Mouse (Mus musculus) regulatory T cell (primary cell): ENCODE data around the gene Vav3.

Source experiments
- in situ Hi-C: fragments of 300-600 bp; cut with MboI, MseI; formaldehyde crosslinking; loops from one replicate; pipeline ENCODE4 v1.15.1; 2025; ENCODE audit warnings: high pct_unique_total_duplicates

Gene Vav3

DNA sequence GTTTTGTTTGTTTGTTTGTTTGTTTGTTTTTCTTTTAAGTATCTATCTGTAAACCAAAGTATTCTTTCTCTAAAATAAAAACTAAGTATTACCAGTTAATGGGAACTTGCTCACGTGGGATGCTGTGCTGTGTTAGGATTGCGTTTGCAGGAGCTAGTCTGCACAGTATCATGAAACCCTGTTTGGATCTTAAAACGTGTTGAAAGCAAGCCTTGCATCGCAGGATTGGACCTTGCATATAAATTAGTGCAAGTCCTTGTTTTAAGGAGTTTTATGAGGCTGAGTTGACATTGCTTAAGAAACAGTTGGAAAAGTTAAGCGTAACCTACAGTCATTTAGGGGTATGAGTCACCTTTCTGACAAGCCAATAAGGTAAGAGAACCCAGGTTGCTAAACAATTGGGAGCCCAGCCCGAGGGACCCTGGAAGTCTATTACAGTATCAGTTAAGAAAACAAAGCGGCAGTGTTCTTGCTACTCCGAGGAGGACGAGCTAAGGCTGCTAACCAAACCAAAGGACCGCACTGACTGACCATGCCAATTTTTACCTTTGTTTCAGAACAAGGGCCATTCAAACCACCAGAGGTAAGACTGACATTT, 233.2 kb downstream of the Vav3 start:
- in situ Hi-C loops: no loop called here

DNA sequence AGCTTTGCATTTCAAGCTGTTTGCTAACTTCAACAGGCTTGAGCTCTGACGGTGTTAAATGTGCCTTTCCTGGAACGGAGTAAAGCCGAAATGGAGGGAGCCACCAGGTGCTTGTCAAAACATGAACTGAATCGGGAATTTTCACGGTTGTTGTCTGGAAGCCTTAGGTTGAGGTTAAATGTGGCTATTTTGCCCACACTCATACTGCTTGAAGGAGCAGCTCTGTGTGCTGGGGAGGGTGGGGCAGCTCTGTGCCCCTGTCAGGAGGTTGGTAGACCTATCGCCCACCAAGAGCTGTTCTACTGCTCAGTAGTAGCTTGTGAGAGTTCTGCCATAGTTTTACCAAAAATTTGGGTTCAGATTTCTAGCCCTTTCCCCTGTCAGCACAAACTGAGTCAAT, 233.7 kb downstream of the Vav3 start:
- in situ Hi-C loops: no loop called here

DNA sequence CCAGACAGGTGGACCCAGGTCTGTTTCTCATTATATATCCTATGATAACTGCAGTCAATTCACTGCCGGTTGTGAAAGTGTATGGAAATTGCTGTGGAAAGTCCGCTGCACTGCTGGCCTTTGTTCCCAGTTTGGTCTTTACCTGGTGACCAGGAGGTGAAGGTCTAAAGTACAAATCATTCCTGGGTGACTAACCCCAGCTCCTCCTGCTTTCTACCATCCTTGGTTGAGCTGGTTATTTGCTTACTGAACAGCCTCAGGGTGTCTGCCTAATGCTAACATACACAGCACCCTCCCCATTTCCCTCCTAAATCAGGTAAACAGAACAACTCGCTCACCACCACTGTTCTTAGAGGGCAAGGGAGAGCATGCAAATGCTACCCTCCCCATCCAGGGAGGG, 237.9 kb downstream of the Vav3 start:
- in situ Hi-C loops: no loop called here

DNA sequence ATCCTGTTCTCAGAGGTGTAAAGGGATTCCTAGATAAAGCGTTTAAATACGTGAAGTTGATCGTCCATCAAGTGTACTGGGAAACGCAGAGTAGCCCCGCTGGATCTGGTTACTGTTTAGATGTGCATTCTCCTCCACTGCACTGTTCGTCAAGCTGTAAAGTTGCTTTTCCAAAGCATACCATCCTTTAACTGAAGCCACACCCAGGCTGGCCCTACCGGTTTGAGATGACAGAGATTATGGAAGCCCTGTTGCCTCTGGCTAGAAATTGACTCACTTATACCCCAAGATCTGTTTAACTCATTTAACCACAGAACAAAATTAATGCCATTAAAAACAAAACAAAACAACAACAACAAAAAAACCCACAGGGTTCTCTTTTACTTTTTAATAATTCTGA, 238.5 kb downstream of the Vav3 start:
- in situ Hi-C loops: no loop called here

DNA sequence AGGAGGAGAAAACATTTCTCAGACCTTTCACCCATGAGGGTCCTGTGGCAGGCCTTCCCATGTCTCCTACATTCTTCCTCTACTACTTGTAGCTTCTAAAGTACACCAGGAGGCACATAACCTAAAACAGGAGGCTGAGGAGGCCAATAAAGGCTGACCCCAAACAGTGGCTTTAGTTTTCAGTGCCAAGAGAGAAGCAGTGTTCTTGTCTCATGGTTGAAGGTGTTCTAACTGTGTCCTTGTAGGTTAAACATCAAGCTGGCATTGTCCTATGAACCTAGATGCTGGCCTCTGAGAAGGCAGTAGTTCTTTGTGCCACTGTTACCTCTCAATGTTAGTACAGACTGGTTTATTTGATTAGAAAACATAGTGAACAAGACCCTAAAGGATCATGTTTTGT, 245.5 kb downstream of the Vav3 start:
- in situ Hi-C loops: no loop called here

DNA sequence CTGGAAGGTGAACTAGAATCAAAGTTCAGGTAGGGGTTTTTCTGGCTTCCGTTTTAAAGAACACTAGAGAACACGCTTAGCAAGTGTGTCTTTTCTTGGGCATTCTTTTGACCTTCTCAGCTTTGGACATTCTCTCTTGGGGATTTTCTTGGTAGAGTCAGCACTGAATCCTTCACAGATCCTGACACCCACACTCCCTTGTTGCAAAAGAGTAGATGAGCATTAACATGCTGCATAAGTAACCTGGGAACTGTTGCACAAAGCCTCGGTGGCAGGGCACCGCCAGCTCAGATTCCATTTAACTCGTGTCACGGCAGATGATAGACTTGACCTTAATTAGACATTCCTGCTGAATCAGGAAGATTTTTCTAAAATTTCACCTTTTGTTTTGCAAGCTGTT, 252.5 kb downstream of the Vav3 start:
- in situ Hi-C loops: no loop called here

DNA sequence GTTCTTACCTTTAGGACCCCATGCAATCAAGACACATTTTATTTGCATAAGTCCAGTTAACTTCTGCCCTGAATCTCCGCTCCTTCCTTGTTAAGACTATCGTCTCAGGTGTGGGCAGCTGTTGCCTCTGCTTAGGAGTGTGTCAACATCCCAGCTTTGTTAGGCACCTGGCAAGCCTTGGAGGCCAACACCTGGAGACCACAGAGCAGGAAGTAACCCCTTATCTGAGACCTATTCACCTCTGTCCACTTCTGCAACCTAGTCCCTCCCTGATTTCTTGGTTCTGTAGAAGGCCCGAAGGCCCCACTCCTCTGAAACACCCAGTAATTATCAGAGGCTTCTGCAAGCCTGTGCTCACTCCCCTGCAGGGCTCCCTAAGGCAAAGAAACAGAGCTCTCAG, 255.6 kb downstream of the Vav3 start:
- in situ Hi-C loops: no loop called here

DNA sequence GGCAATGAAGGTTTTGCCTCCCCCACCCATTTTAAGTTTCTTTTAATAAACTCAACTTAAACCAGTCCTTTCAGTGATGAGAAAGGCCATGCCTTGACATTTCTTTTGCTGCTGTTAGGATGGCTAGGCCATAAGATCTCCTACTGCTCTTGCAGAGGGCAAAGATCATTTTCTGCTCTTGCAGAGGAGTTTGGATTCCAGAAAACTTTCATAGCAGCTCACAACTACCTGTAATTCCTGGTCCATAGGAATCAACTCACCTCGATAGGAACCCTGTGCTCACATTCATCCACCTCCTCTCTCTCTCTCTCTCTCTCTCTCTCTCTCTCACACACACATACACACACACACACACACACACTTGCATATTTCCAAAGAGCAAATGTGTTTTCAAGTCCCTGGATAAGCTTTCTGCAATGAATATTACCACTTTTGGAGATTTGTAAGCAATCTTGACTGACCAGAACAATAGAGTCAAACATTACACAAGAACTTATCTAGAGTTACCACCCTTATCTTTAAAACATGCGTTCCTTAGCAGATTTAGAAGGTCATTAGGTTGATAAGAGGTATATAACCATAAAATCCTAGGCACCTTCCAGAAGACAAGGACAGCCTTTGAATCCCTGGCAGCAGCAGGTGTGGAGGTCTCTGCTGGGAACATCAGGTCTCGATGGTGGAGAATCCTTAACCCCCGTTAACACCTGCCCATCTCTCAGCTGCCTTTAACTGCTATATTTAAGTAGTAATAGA, 260.4 kb downstream of the Vav3 start:
- in situ Hi-C loops: loop anchor here (5.0 kb wide), 1 partner anchor 101 kb away; no protein-coding TSS in a partner anchor

DNA sequence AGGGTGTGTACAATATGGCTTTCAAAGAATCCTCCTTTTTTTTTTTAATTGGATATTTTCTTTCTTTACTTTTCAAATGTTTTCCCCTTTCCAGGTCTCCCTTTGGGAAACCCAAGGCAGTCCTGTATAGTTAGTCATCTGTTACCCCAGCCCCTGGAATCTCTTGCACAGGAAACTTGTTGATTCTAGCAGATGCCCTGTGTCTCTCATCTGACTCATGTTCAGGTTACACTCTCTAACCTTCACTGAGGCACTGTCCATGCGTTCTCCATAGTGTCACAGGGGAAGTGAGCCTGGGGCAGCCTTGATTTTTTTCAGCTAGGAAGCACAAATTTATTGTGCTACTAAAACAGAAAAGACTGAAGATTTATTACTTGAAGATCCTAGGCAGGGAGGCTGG, 262.3 kb downstream of the Vav3 start:
- in situ Hi-C loops: loop anchor here (5.0 kb wide), 1 partner anchor 100 kb away; no protein-coding TSS in a partner anchor

DNA sequence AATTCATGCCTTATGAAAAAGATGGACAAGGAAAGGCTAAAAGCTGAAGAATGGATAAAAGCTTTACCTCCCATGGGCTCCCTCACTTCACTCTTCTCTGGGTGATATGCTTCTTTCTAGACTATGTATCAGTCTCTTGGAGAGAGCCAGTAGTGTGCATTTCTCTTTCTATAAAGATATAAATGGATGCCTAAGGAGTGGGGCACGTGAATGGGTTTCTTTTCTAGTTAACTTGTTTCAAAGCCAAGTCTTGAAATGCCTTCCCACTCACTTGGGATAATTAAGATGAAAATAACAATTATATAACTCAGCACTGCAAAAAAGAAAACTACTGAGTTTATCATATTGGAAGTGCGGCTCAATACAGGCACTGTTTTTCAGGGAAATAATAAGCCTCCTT, 265.7 kb downstream of the Vav3 start:
- in situ Hi-C loops: no loop called here

DNA sequence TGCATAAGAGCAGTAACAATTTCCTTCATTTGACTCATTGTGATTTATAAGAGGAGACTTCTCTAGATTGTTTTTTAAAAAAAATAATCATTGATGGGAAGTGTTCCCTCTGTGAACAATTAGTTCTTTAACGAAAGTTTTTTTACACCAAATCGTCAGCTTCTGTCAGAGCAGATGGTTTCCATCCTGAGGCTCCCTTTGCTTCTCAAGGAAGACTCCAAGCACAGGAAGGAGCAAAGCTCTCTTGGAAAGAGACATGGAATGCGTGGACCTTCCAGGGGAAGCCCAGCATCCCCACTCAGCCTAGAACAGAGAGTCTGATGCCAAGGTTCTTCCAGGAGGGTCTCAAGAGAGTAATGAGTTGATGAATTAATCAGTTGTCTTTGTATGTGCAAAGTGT, 281.3 kb downstream of the Vav3 start:
- in situ Hi-C loops: no loop called here

DNA sequence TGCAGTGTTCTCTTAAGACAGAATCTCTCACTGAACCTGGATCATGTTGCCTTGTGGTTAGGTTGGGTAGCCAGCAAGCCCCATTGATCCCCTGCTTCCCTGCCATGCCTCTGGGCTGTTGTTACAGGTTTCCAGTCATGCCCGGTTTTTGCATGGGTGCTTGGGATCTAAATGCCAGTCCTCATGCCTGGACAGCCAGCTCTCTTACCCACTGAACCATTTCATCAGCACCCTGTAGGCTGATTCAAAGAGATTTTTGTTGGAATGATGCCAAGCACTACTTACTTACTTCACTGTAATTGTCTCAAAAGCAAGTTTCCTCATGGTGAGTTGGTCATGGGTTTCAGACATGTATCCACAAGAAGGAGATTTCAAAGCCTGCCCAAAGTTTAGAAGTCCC, 281.9 kb downstream of the Vav3 start:
- in situ Hi-C loops: no loop called here

DNA sequence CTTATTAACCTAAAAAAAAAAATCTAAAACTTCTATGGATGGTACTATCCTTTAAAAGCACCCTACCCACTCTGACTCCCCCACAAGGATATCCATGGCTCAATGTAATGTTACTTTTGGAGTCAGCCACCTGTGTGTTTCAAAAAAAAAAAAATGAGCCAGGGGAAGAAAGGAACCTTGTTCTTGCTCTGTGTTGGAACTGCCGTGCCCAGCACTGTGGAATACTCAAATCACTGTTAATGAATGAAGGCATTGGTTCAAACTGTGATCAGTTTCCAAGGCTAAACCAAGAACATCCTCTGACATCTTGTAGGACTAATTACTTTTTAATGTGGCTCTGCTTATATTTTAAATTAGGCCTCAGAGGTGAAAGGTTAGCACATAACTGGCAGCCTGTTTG, 282.4 kb downstream of the Vav3 start:
- in situ Hi-C loops: no loop called here

DNA sequence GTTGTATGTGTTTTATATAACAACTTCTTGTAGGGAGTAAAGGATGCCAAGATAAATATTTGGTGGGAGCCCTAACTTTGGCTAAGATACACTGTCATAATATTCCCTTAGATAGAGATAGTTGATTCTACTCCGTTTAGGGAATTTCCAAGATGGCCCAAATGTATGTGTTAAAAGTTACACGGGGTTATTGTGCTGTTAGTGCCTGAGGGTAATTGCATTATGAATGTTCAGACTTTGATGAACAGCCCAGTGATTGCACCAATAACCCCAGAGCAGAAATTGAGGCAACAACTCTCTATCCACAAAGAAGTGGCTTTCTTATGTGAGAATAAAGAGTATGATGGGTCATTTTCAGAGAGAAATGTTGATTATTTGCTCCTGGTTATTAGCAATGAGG, 283.3 kb downstream of the Vav3 start:
- in situ Hi-C loops: no loop called here

DNA sequence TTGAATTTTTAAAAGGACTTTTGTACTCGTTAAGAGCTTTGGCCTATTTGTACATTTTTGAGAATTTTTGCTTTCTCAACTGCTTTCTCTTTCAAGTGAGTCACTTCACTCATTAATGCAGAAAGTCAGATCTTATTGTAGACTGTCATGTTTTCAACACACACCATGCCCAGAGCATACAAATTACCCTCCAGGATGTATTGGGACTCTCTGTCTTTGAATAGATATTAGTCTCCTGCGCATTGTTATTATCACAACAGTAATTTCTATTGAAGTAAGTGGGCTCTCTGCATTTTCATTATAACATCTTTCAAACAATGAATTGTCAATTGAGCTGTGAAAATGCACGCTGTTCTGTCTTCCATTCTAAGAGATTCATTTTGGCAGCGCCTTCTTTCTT, 295.6 kb downstream of the Vav3 start:
- in situ Hi-C loops: no loop called here

DNA sequence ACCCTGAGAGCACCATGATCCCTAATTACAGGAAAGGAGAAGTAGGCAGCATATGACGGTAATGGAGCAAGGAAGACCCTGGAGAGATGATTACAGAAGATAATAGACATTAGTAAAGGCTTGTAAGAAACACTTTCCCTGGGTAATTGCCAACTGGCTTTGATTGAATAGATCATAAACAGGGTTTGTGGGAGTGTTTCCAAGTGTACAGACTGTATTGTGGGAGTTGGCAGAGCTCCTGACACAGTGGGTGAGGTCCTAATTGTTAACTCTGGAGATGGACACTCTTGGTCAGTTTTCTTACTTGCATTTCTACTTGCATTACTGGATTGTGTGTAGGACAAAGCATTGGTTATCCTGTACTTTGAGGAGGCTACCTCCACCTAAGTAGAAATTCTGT, 298.9 kb downstream of the Vav3 start:
- in situ Hi-C loops: no loop called here

DNA sequence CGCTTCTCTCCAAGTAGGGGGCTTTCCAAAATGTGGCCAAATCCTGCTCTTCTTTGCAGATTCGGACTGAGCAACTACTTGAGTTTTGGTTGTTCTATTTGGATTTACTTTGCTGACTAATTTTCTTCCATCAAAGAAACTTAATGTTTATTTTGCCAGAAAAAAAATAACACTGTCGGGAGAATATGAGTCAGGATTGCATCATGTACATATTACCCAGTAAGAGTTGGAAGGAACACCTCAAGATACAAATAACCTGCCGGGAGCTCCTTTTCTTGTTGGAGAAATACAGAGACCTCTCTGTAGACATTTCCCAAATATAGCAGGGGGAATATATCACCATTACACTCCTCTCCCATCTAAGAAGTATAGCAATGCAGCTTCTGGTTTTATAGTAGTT, 300.3 kb downstream of the Vav3 start:
- in situ Hi-C loops: loop anchor here (10.0 kb wide), 1 partner anchor 1054 kb away; no protein-coding TSS in a partner anchor

DNA sequence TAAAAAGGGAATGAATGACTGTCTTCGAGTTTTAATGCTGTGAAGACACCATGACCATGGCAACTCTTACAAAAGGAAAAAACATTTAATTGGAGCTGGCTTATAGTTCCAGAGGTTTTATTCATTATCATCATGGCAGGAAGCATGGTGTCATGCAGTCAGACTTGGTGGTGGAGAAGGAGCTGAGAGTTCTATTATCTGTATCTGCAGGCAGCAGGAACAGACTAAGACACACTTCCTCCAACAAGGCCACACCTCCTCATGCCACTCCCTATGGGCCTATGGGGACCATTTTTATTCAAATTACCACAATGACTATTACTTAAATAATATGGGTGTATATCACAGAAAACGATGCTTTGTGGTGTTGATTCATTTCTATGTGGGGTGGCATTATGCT, 307.8 kb downstream of the Vav3 start:
- in situ Hi-C loops: loop anchor here (10.0 kb wide), 1 partner anchor 1047 kb away; no protein-coding TSS in a partner anchor

DNA sequence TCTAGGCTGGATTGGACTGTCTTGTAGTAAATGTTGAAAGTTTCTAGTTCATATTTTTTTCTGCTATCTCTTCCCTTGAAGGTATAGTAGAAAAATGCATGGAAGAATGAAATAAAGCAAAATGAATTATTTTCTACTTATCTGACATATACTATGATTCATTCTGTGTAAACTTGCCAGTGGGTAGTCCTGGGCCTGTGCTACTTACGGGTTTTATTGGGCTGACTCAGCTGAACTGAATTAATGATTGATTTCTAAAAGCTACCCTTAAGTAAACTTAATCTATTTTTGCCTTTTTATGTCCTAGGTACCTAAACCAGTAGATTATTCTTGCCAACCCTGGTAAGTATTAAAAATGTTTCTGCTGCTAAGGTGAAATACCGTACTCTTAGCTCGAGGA, 311.0 kb downstream of the Vav3 start:
- in situ Hi-C loops: loop anchor here (25.0 kb wide), 1 partner anchor 689 kb away; no protein-coding TSS in a partner anchor

DNA sequence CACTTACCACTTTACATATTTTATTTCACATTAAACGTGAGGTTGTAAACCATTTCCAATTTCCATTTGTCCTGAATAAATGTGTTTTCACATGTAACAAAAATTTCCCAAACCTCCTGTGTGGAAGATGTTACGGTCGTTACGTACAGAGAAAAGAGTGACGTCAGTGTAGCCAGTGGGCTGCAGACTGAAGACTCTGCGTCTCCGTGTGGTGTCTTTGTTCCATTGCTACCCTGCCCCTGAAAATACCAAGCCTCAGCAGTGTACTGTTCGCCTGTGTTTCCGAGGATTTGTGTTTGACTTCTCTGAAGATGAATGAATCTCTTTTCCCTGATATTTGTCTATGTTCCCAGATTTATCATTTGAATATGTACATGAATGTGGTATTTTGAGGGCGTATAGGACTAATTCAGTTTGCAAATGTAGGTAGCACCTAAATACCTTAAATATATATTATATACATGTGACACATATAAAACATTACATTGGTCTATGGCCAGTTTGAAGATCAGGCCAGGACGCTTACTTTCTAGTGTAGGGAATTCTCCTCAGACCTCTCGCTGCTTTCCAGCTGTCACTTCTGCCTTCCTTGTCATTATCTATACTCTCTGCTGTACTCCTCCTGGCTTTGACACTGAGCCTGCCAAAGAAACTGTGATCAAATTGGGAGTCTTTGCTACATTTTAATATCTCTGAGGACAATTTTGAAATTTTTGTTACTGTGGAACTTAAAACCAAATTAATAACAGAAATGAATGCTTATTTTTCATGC, 312.6 kb downstream of the Vav3 start:
- in situ Hi-C loops: loop anchor here (25.0 kb wide), 1 partner anchor 691 kb away; no protein-coding TSS in a partner anchor

DNA sequence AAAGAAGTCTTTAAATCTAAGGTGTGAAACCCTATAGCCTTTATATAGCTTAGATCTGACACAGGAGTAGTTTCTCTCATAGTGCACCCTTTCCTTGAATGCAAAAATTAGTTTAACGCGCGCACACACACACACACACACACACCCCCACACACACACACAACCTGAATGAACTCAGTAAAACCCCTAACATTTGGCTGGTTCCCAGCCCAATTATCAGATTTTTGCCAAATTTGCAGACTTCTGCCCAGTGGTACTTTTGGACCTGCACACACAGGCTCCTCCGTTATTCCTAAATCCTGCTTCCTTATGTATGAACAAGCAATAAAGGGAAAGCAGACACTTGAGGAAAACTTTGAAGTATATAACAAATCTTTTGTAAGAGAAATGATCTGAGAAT, 313.9 kb downstream of the Vav3 start:
- in situ Hi-C loops: loop anchor here (25.0 kb wide), 1 partner anchor 692 kb away; no protein-coding TSS in a partner anchor

DNA sequence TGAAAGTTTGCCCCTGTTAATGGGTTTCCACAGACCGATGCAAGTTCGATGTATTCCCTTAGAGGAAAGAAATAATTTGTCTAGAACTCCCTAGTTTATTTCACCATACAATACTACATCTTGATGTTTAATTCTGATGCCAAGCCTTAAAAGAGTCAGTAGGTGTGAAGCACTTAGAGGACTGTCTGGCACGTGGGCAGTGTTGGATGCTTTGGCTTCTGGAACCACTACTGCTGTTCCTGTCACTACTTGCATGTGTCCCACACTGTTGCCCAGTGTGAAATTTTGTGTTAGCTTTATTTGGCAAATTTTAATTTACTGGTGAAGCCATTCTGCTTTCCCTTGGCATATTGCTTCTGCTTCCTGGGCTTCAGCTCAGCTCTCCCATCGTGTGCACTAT, 331.3 kb downstream of the Vav3 start:
- in situ Hi-C loops: loop anchor here (25.0 kb wide), 1 partner anchor 709 kb away; no protein-coding TSS in a partner anchor
